Mouse (Mus musculus): ENCODE measurements around the gene Ccnd3. TPM values are rescaled to one million over a fixed set of nuclear protein-coding genes. Genes with fewer than 3 reads are reported as not detected.
"Not testable (repeated sequence)": the region's sequence is repeated elsewhere in the genome, so short reads cannot be mapped to it uniquely, and the experiment has no call there.

Ccnd3 gene
- polyA plus RNA-seq, 3 experiments from 2014 or later: 124 to 141 (median 130) TPM

DNA sequence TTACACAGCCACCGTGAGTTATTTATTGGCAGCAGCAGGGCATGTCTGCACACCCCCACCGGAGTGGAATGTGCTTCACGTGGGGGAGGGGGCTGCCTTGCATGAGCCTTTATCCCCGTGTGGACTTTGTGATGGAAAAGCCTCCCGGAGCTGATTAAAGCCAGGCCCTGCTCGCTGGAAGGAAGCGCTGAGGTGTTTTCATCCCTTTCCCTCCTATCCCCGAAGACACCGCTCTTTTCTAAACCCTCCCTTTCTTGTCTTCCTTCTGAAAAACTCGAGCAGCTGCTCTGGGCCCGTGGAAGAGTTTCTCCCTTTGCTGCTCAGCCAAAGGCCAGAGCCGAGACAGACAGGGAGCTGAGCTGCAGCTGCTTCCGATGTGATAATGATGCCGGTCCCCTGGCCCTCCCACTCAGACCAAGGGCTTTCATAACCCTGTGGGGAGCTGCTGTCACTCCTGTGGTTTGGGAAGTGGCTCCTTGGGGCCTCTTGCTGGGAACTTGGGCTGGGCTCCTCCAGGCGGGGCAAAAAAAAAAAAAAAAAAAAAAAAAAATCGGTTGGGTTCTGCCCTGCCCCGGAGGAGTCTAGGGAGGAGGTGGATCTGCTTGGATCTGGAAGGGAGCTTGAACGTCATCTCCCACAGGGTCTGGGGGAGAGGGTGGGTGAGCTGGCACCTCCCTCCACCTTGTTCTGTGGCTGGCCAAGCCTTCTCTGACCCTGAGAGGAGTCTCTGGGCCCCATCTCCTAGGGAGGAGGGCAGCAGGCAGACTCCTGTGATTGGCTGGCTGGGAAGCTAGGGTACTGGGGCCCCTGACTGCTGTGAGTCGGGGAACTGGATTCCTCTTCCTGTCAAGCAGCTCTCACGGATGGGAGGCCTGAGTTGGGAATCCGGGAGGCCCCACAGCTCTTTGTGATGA lies 90.7 kb downstream of the Ccnd3 start:
- ATAC-seq: no peak

DNA sequence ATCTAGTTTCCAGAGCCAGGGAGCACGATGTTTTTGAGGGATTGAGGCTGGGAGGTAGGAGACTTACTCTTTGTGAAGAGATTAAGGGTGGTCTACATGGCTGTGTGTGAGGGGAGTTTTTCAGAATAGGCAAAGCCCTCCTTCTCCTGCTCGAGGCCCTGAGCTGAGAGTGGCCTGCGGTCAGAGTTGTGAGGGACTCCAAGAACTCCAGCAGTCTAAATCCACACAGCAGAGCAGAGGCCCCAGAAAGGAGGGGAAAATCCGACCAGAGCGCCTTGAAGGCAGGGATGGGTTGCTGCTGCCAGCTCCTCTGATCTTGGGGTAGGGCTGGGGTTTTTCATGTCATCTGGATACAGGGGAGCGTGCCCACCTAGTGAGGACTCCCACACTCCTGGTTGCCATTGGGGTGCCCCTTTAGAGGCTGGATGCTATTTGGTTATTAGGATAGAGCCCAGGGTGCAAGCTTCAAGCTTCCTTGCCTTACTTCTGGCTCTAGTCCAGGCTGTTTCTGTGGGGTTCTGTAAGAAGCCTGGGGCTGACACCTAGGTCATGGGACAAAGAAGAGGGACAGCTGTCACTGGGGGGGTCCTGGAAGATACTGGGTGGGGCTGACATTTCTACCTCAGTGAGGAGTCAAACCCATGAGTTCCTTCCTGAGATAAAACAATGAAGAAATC lies 91.4 kb downstream of the Ccnd3 start:
- ATAC-seq: no peak

DNA sequence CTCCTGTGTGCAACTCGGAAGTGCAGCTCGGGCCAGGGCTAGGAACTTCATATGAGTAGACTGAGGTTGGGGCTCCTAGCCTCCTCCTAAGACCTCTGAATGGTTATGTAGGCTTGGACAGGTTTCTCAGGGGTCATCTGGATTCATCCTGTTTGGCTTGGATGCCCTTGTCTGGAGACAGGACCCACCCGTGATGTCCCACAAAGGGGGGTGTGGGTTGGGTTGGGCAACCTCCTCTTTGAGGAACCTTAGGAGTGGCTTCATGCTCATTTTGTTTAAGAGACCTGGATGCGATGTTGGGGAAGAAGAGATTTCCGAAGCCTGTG lies 92.0 kb downstream of the Ccnd3 start:
- ATAC-seq: no peak

DNA sequence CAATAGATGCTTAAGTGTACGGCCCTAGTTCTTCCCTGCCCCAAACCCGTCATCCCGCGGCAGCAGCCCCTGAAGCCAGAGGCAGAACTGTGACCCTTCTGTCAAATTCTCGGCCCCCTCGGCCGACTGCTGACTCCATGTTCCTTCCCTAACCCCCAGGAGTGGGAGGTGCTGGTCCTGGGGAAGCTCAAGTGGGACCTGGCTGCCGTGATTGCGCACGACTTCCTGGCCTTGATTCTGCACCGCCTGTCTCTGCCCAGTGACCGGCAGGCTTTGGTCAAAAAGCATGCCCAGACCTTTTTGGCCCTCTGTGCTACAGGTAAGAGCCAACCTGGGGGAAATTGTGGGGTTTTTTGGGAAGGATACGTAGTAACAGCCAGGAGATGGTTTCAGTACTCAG lies 92.4 kb downstream of the Ccnd3 start:
- no peak for ATAC-seq

DNA sequence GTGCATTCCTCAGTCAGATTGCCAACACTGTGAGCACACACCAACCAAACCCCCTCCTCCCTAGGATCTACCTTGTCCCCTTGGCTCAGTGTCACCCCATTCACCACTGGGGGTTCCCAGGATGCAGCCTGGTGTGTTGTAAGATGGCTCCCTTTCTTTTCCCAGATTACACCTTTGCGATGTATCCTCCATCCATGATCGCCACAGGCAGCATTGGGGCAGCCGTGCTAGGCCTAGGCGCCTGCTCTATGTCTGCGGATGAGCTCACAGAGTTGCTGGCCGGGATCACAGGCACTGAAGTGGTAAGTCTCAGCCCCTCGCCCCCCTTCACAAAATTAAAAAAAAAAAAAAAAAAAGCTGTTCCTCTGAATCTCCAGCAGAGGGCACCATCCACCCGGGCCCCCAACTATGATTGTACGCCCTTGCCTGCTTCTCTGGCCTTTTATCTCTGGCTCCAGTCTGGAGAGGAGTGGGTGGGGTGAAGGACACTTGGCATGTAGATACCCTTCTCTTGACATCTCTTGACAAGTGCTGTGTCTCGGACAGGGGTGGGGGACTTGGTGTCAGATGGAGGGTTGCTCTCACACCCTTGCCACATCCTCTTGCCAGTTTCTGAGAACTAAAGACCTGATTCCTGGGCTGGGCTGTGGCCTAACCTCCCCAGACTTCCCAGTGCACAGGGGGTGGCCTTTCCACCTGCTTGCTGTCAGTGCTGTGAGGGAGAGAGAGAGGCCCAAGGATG lies 93.2 kb downstream of the Ccnd3 start:
- peak; percentile 21 for ATAC-seq

DNA sequence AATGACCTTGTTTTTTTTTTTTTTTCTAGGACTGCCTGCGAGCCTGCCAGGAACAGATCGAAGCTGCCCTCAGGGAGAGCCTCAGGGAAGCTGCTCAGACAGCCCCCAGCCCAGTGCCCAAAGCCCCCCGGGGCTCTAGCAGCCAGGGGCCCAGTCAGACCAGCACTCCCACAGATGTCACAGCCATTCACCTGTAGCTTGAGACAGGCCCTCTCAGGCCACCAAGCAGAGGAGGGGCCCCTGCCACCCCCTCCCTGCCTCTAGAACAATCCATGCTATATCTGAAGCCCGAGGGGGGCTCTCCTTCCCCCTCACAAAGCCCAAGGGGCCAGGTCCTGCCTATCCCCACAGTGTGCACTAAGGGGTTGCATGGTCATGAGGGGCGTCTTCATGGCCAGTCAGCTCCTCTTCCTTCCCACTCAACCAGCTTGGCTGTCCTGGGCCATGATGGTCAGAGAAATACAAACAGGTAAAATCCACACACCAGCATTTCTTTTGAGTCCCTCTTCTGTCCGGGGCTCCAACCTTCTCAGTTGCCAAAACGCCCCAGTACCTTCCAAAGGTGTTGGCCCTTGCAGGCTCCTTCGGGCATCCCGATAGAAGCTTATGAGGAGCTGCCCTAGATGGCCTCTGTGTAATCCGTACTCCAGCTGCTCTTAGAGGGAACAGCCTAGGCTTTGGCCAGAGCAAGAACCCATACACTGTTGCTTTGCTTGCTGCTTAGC lies 93.9 kb downstream of the Ccnd3 start:
- not testable (repeated sequence) for ATAC-seq

DNA sequence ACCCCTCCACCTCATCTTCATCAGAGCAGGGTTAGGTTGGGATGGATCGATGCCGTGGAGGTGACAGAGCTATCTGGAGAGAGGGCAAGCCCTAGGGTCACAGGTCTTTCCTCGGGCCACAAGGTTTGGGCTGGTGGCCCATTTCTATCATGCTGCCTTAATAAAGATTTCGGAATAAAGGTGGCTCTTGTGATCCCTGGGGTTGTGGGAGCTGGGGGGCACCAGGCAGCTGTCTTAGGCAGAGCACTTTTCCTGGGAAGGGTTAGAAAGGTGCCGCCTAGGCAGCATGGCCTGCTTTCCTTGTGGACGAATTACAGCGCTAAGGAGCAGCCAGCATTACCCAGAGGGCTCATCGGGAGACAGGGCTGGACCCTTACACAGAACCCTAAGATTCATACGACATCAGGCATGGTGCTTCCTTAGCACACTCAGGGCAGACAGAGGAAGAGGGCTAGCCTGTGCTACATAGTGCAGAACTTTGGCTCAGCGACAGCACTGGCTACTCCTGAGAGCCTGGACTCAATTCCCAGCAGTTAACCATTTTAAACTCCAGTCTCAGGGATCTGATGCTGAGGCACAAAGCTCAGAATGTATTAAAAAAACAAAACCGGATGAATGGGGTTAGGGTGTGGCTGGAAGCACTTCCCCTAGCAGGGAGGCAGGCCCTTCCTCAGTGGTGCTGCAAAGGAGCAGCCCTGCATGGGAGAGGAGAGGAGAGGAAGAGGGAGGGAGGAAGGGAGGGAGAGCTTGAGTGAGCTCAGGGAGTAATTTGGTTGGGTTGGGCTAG lies 94.9 kb downstream of the Ccnd3 start:
- peak; percentile 36 for ATAC-seq

DNA sequence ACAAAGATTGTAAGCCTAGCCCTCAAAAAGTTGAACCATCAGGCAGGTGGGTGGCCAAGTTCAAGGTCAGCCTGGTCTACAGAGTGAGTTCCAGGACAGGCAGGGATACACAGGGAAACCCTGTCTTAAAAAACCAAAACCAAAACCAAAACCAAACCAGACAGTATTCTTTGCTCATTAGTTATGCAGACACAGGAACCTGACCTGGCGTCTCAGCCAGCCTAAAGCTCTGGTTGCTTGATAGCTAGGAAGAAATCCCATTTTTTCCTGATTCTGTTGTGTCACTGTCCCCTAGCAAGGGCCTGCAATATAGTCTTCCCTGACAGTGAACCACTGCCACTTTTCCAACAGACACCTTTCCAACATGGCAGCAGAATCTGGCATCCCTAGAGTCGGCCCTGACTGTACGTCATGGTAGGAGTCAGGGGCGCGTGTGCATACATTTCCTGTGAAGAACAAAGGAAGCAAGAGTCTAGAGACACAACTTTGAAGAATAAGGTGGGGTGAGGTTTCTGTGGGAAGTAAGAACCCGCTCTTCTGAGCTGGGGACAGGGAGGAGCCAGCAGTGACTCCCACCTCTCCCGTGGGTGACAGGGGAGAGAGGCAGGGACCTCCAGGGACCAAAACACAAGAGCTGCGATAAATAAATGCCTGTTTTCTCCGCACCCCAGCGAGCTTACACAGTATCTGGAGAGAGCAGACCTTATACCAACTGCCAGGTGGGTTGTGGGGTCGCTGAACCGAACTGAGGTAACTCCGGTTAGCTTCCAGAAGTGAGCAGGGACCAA lies 95.9 kb downstream of the Ccnd3 start:
- ATAC-seq: peak; percentile 76

DNA sequence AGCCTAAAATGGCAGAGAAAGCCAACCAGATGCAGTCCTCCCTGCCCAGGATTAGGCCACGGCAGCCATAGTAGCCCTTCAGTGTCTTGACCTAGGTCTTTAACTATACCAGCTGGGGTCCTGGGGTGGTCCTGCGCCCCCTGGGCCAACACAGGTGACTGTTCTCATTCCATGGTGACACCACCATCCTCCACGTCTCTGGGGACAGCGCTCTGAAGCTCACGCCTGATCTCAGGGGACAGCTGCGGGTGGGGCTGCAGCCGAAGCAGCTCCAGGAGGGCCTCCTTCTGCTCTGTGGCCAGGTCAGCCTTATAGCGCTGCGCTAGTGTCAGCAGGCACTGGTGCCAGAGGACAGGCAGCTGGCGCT lies 96.5 kb downstream of the Ccnd3 start:
- no peak for ATAC-seq

DNA sequence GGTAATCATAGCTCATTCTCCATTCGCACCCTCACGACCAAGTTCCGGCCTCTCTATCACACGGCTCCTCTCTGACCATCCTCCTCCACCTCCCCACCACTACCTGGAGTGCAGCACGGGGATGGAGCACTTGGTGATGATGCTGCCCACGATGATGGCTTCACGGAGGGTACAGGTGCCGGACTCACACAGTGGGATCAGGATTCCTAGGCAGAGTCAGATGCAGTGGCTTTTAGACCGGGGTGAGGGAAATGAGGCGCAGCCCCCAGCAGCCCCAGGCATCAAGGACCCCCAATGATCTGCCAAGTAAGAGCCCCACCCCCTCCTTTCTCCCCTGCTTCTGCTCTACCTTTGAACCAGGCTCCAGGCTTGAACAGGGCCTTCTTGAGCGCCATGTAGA lies 97.4 kb downstream of the Ccnd3 start:
- ATAC-seq: no peak

DNA sequence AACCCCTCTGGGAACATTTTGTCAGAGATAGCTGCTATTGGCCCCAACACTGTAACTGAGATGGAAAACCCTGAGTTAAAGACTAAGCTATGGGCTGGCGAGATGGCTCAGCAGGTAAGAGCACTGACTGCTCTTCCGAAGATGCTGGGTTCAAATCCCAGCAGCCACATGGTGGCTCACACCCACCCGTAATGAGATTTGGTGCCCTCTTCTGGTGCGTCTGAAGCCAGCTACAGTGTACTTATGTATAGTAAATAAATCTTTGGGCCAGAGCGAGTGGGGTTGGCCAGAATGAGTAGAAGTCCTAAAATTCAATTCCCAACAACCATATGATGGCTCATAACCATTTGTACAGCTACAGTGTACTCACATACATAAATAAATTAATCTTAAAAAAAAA lies 101.4 kb downstream of the Ccnd3 start:
- ATAC-seq: no peak

DNA sequence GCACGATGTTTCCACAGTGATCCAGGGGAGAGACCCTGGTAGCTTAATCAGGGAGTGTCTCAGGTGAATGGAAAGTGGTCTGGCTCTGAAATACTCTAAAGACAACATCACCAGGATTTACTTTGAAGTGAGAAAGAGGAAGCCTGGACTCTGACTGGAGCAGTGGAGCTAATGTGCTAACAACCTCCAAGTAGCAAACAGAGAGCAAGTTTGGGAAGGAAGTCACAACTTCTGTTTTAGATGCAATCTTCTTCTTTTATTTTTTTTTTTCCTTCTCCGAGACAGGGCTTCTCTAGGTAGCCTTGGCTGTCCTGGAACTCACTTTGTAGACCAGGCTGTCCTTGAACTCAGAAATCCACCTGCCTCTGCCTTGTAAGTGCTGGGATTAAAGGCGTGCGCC lies 104.3 kb downstream of the Ccnd3 start:
- ATAC-seq: no peak

DNA sequence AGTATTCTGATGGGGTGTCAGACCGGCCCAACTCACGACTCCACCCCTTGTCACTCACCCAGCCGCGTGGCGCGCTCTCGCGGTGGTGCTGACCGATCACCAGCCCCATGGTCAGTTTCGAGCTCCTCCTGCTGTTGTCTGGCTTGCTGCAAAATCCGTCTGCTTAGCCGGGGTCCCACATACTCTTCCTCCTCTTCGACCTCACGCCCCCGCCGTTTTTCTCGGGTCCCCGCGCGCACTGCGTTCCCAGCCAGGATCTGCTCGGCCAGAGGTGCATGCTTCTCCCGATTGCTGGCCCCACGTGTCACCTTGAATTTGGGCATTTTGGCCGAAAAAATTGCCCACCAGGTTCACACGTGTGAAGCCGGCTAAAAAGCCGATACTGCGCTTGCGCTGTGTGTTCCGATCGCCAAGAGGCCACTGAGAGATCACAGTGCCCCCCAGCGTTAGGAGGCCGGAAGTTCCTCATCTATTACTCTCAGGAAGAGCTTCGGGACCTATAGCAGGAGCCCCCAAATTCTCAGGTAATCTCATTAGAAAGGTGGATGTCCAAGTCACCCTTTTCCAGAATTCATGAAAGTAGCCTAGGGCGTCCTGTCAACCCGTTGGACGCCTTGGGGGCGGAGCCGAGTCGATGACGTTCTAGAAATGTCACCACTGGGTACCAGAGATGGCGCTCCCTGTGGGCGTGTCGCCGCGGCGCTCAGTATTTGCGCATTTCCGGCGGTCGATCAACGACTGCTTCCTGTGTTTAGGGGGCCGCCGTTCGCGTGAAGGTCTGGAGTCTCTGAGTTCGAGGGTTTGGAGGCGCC lies 106.2 kb downstream of the Ccnd3 start, which contains the start of the genes Bysl, Med20 and Gm20517:
Gene Bysl, minus strand, starts transcription at position 644 of the 812 bp plus-strand sequence.
Gene Med20, plus strand, starts transcription at position 734 of the 812 bp plus-strand sequence.
Gene Gm20517, plus strand, starts transcription at position 741 of the 812 bp plus-strand sequence.
- peak; percentile 94 for ATAC-seq

DNA sequence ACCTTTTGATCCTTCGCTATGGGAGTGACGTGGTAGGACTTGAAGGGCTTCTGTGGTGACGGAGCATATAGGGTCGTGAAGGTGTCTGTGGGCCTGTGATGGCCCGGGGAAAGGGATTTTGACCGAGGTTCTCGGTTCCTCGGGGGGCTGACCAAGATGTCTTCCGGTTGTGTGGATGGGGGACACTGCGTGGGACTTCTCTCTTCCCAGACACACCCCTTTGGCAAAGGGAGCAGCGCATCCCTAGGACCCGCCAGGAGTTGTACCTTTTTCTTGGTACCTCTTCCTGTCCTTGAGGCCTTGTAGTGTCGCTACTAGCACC lies 106.8 kb downstream of the Ccnd3 start:
- peak; percentile 18 for ATAC-seq

DNA sequence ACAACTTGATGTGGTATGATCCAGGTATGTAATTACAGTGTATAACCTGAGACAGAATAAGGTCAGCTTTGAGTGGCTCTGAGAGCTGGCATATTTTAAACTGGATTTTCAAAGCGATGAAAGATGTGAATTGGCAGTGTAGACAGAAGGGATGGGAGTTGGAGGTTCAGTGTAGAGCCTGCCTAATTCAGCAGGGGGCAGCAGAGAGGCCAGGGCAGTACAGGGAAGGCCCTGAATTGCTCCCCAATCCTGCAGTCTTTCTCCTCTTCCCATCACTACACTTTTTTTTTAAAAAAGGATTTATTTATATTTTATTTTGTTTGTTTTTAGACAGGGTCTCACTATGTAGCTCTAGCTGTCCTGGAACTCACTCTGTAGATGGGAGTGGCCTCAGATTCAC lies 109.2 kb downstream of the Ccnd3 start:
- no peak for ATAC-seq

DNA sequence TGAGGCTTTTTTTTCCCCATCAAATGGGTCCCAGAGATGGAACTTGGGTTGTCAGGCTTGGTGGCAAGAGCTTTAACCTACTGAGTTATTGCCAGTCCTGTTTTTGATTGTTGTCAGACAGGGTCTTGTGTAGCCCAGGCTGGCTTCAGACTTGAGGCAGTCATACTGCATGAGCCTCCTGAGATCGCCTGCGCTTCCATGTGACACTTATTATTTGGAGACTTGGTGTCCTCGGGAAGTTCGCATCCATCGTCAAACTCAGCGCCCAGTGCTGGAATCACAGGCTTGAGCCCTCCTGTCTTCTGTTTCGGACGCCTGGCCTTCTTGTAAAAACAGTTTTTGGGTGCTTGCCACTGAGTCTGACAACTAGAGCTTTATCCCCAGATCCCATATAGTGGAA lies 111.3 kb downstream of the Ccnd3 start:
- ATAC-seq: no peak

DNA sequence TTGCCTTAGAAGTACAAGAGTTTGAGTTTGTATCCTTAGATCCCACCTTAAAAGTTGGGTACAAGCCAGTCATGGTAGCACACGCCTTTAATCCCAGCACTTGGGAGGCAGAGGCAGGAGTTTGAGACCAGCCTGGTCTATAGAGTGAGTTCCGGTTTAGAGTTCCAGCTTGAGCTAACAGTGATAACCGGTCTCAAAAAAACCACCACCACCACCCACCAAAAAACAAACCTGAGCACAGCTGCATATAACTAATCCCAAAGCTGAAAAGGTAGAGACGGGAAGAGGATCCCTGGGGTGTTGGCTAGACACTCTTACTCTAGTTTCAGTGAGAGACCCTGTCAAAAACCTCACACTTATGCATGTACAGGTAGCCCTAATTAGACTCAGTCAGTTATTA lies 111.8 kb downstream of the Ccnd3 start:
- no peak for ATAC-seq

DNA sequence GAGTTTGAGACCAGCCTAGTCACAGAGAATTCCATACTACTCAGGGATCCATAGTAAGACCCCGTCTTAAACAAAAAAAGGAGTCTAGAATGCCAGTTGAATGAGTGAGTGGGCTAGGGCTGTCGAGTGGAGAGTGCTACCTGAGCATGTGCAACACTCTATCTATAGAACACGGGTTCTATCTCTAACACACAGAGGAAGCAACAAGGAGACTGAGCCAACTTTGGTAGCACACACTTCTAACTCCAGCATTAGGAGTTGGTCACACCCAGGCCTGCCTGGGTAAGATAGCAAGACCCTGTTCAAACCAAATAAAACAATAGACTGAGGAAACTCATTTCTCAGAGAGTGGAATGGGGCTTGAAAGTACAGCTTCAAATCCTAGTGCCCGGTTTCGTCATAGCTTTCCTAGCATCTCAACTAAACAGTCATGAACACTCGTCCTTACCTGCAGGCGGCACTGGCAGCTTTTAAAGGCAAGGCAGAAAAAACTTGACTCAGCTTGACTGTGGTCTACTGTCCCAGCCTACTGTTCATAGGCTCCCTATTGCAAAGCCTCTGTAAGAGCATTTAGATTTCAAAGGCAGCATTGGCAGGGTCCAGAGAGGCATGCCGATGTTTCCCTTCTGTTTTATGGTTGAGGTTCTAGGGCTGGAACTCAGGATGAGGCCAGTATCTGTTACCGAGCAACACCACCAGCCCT lies 112.9 kb downstream of the Ccnd3 start:
- no peak for ATAC-seq

DNA sequence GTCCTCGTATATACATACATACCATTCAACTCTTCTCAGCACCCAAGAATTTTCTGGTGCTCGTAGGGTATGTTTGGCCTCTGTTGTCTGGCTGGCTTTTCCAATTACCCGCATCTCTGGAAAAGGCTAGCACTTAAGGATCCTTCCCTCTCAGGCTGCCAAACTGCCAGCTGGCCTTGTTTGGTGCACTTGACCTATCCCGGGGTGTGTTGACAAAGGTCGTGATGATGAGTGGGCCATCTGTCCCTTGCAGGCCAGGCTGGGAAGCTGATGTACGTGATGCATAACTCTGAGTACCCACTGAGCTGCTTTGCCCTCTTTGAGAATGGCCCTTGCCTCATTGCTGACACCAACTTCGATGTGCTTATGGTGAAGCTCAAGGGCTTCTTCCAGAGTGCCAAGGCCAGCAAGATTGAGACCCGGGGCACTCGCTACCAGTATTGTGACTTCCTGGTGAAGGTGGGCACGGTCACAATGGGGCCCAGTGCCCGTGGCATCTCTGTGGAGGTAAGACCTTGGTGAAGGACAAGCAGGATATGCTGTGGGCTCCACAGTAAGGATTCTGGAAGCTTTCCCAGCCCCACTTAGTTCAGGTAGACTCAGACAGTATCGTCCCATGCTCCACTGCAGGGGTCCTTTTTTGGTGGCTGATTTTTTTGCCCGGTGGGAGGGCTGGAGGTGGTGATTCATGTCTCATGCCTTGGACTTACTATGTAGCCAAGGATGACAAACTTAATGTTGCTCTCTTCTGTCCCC lies 113.9 kb downstream of the Ccnd3 start:
- ATAC-seq: no peak
